Mouse (Mus musculus): ENCODE results near the gene Pakap. TPM values are rescaled to one million over a fixed set of nuclear protein-coding genes. Genes with fewer than 3 reads are reported as not detected.

Pakap gene
- total RNA-seq, 2 experiments from 2014 or later: 2.8 to 4.8 TPM

DNA sequence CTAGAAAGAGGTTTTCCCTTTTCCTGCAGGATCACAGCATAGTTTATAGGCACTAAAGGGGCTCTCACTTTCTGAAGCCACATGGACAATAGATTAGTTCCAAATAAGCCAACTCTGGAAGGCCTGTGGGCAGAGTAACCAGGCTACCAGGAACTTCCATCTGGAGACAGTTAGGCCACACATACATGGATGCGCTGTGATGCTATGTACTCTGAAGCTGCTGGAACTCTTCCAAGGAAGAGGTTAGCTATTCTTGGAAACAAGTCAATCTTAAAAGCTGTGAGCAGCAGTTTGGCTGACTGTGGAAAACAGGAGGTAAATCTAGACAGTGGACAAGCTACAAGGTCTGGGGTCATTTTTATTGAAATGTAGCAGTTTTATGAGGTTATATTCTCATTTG is 196.4 kb downstream of the Pakap start:
- no peak for DNase-seq (ENCODE audit: low spot score)

GRCm38 (mm10) chr4:57764926-57765325 is 196.9 kb downstream of the Pakap start:
- DNase-seq (ENCODE audit: low spot score): no peak

DNA sequence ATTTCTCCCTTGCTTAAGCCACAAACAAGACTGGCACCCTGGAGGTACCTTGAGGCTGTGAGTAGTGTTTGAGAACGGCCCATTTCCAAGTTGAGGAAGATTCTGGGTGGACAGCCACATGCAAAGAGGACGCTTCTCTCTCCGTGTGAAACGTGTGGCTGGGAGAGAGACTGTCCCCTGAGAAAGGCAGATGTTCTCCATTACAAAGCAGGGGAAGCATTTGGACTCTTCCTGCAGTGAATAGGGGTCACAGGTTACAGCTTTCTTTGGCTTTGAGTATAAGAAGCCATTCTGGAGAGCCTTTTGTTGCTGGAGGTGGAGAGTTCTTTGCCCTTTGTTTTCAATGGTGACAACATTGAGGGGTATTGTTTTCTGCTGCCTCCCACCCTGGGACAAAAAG is 197.8 kb downstream of the Pakap start:
- DNase-seq (ENCODE audit: low spot score): no peak

DNA sequence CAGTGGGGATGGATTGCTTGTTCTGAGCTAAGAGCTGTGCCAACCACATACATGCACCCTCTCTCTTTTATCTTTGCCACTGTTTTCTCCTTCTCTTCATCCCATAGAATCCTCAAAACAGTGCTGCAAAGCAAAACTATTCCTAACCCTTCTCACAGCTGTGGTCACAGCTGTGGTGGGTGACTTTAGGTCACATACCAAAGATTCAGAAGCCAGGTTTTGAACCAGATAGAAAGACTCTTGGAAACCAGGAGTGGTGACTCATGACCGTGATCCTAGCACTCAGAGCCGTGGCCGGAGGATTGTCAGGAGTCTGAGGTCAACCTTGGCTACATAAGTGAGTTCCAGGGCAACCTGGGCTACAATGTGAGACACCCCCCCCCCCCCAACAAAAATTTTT is 201.0 kb downstream of the Pakap start:
- DNase-seq (ENCODE audit: low spot score): no peak

GRCm38 (mm10) chr4:57770185-57770823 is 202.3 kb downstream of the Pakap start:
- no peak for DNase-seq (ENCODE audit: low spot score)

DNA sequence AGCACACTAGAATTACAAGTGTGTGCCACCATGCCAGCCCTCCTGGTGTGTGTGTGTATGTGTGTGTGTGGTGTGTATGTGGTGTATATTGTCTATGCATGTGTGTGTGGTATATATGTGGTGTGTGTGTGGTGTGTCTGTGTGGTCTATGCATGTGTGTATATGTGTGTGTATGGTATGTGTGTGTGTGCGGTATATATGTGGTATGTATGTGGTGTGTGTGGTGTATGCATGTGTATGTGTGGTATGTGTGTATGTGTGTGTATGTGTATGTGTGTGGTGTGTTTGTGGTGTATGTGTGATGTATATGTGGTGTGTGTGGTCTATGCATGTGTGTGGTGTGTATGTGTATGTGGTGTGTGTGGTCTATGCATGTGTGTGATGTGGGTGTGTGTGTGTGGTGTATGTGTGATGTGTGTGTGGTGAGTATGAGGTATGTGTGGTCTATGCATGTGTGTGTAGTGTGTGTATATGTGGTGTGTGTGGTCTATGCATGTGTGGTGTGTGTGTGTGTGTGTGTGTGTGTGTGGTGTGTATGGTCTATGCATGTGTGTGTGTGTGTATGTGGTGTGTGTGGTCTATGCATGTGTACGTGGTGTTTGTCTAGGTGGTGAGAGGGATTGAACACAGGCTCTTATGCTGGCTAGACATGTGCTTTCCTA is 203.7 kb downstream of the Pakap start:
- no peak for DNase-seq (ENCODE audit: low spot score)

DNA sequence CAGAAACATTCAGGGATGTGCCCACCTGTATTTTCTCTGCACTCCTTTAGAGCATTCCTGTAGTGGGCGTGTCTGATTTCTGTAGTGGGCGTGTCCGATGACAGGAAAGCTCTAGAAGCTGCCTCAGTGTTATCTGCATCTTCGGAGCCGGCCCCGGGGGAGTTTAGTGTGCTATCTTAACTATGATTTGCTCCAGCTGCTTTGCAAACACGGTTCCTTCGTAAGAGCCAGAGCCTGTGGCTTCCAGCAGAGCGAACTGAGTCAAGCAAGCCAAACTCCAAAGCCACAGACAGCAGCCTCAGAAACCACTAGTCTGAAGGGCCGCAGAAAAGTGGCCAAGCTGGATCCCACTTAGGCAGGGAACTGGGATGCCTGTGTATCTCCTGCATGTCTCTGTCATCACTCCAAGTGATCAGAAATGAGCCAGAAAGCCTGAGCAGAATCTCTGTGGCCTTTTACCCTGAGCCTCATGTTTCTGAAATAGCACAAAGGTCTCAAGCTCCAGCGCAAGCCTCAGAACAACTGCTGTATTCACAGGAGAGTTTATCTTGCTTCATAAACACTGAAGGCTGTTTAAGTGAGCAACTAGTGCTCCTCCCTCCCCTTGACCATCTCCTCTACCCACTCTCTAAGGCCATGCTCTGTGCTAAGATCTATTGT is 205.0 kb downstream of the Pakap start:
- DNase-seq (ENCODE audit: low spot score): no peak

DNA sequence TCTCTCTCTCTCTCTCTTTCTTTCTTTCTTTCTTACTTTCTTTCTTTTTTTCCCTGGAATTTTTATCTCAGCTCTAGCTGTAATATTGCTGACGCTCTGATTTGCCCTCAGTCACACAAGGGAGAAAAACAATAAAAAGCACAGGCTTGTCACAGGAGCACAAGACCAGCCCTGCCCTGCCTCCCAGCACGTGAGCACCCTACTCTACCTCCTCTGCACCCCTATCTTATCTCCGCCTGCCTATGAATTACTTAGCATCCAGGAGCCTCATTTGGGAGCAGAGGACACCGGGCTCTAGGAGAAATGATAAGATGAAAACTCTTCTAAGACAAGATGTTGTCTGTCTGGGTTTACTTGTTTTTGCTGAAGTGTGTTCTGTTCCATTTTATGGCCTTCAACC is 206.5 kb downstream of the Pakap start:
- DNase-seq (ENCODE audit: low spot score): no peak

DNA sequence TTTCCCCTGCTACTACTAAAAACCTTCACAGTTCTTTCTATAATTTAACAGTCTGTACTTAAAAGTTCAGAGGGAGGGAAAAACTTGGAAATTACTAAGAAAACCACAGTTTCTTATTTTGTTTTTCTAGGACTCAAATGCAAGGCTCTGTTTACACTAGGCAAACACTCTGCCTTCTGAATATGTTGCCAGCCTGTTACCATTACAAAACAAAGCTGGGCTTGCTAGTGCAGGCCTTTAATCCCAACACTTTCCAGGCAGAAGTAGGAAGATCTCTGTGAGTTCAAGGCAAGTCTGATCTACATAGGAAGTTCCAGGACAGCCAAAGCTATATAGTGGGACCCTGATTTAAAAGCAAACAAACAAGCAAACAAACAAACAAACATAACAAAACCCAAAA is 207.6 kb downstream of the Pakap start:
- no peak for DNase-seq (ENCODE audit: low spot score)

DNA sequence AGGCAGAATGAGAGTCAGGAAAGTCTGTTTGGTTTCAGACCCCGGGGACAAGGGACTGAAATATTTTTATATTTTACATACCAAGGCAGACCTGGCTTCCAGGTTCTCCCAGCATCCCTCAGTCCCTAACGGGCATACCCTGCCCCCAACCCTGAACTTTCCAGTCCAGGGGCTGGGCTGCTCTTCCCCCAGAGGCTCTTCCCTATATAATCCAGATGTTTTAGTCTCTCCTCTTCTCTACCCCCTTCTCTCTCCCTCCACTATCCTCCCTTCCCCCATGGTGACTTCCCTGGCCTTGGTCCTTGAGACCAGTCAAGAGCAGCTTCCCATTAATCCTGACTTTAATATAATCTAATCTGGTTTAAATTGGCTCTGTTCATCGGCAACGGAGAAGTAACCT is 212.4 kb downstream of the Pakap start:
- DNase-seq (ENCODE audit: low spot score): no peak

GRCm38 (mm10) chr4:57780833-57781641 is 213.1 kb downstream of the Pakap start:
- DNase-seq (ENCODE audit: low spot score): no peak

GRCm38 (mm10) chr4:57781994-57782393 is 214.0 kb downstream of the Pakap start:
- peak; percentile 49 for DNase-seq (ENCODE audit: low spot score)

GRCm38 (mm10) chr4:57782549-57783390 is 214.8 kb downstream of the Pakap start:
- DNase-seq (ENCODE audit: low spot score): no peak

DNA sequence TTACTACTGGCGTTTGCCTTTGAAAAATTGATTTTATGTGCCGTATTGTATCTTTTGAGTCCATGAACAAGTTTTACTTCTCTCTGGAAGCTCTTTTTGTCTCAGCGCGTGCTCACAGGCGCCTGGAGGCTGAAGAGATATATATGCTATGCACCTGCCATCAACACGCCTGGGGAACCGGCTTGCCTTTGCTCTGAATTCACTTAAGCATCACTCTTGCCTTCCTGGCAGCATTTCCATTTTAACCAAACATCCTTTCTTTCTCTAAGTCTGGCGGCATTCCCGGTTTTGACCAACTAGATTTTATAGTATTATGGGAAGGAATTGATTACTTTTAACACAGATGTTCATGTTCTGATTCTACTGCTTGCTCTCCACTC is 215.4 kb downstream of the Pakap start:
- no peak for DNase-seq (ENCODE audit: low spot score)

DNA sequence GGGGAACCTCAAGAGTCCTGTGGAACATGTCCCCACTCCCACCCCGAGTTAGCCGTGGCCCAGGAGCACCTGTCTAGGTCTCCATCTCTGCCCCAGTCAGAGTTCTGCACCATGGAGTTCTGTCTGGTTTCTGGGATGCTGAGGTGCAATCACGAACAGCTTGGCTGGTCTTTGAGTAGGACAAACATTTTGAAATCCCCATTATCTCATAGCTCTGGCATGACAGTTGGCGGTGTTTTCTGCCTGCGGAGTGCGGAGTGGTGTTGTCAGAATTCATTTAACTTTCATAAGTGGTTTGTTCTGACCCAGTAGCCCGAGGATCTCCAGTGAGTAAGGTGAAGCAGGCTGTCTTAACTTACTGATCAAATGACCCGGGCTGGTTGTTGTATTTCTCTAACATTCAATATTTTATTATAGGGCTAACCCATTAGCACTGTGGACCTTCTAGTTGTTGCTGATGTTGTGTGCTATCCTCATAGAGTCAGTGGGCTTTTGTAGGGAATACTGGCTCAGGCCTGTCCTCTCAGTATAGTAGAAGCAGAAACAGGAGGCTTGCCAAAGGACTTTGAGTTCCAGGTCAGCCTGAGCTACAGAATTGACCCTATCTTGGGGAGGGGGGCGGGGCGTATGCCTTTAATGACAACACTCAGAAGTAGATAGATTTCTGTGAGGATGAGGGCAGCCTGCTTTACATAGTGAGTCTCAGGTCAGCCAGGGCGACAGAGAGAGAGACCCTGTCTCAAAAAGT is 216.0 kb downstream of the Pakap start:
- peak; percentile 60 for DNase-seq (ENCODE audit: low spot score)

DNA sequence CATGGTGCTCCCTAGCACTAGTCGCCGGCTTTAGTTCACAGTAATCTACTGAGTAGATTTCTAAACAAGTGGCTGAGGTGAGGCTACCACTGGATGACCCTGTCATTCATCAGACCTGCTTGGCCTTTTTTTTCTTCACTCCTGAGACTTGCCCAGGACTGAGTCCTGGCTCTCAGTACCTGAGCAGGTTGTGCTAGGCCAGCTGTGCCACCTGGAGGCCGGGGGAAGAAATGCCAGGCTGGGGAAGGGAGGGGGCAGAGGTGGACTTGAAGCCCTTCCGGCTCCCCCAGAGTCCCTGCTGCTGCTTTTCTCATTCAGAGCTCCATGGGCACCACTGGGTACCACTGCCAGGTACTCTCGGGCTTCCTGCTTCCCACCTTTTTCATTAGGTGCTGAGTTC is 220.7 kb downstream of the Pakap start:
- DNase-seq (ENCODE audit: low spot score): no peak

DNA sequence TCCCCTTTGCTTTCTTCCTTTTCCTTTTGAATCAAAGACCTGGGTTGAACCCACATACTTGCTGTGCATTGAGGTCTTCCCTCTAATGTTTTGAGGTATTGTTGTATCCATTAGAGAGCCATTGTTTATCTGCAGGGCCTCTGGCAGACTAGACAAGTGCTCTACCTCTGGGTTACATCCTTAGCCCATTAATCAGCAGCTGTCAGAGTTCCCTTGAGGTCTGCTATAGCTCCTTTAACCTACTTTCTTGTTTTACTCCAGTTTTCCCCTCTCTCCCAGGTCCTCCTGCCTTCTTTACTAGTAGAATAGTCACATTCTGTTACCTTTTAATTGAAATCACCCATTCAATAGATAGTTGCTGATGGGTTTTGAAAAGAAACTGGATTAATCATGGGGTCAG is 221.1 kb downstream of the Pakap start:
- no peak for DNase-seq (ENCODE audit: low spot score)

- DNase-seq (ENCODE audit: low spot score): no peak
Observed at GRCm38 (mm10) chr4:57793989-57794388, 226.0 kb downstream of the Pakap start.

GRCm38 (mm10) chr4:57794547-57794946 is 226.6 kb downstream of the Pakap start:
- DNase-seq (ENCODE audit: low spot score): no peak

DNA sequence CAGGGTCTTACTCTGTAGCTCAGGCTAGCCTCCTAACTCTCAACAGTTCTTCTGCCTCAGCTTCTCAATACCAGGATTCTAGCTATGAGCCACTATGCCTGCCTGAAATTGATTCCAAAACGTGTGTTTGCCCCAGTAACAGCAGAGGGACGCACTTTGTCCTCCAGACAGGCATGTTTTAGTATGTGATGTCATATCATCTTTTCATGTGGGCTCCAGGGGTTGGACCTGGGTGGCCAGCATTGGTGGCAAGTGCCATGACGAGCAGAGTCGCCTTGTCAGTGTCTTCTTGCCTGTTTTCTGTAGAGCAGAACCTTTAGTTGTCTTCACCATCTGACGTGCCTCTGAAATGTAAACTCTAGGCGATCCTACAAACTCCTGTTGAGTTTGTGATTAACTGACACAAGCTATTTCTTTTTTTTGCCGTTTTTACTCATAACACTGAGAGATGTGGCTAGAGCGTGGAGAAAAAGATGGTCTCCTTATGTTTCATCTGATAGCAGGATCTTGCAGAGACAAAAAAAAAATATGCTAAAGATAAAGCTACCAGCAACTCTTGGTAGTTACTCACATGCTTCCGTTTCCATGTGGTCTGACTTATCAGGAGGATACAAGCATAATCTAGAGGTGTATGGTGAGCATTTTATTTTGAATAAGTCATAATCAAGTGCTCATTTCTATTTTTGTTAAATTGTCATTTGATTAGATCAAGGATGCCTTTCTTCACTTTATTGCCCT is 229.7 kb downstream of the Pakap start:
- no peak for DNase-seq (ENCODE audit: low spot score)

Measured in gastrocnemius, adult 18-20 months (tissue).